Mouse (Mus musculus) ES-Bruce4 (cell line): ENCODE measurements around the gene Shisa3.

Experiments
- CTCF ChIP-seq: IDR thresholded peaks from one replicate; pipeline ENCODE4 v1.8.1; 2011; ENCODE audit warnings: low read depth, low read length
- EP300 ChIP-seq: IDR thresholded peaks from 2 replicates; pipeline ENCODE4 v1.6.1; 2011; ENCODE audit warnings: low read depth, low read length; ENCODE audit not compliant: insufficient read depth
- POLR2A ChIP-seq: IDR thresholded peaks from one replicate; pipeline ENCODE4 v1.8.1; 2011; ENCODE audit warnings: low read length; ENCODE audit not compliant: insufficient read depth

DNA sequence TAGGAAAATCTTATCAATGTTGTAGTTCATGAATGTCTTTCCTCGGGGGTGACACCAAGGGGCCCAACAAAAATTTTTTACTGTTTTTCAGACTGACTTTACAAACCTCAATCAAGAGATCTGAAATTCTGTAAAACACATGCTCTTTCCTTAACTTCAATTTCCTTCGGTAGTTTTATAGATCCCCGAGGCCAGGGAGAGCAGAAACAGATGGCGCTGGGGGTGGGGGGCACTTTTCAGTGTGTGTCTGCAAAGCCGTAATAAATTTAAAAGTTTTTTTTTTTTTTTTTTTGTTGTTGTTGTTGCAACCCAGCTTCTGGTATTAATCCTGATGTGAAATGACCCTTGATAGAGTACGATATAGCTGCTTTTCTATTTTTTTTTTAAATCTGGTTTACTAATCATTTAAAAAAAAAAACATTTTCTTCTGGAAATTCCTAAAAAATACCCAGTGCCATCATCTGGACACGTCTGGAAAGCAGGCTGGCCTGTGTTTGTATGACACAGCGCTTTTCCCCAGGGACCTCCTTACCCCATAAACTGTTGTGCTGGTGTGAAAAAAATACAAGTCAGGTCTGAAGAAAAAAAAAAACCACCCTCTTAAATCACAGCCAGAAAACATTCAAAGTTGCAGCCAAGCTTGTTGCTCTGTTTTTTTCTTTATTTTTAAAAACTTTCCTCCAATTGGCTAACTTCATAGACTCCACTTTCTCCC is 33.9 kb downstream of the Shisa3 start:
- no peak for TF ChIP-seq EP300
- no peak for TF ChIP-seq POLR2A
- no peak for TF ChIP-seq CTCF
